Comparison of ENCODE assay signal across 25 mouse cellular contexts in genomic region chr13:36199288-36199687, GRCm38 (mm10).
DNase-seq lines count a peak whose midpoint lies in the region; ATAC-seq and TF ChIP-seq lines count a peak whose summit lies in the region.
"Had no signal": no experiment of that assay in that cellular context is flagged by ENCODE, and none has a peak within 500 bp of the region (broad histone marks: within the 10 kb centered on the region; RNA-seq: fewer than 3 reads in every experiment).

No protein-coding gene starts in this region.

- no peak for TF ChIP-seq CTCF in liver, embryonic 14.5 days (IDR thresholded peaks at IDR 0.05; ENCODE audit: low read depth)
- TF ChIP-seq CTCF in liver, postnatal 0 days (IDR thresholded peaks at IDR 0.05; ENCODE audit: low read depth): no peak

- H3K4me3 ChIP-seq in liver, embryonic 14.5 days (ENCODE audit: insufficient read depth in 1 of 2, low read depth in 2 of 2, low read length in 2 of 2): no peak overlapping the region
- H3K4me3 ChIP-seq in liver, postnatal 0 days (ENCODE audit: low read depth, low read length): no peak overlapping the region
- H3K4me3 ChIP-seq: forebrain, embryonic 10.5 days; forebrain, embryonic 13.5 days; heart, adult 2 months; heart, embryonic 10.5 days; heart, embryonic 13.5 days had no signal

- no peaks in the 10 kb centered on the region for H3K36me3 ChIP-seq in liver, embryonic 14.5 days (replicated peaks; ENCODE audit: control insufficient read depth, insufficient read depth, low read depth)
- no peaks in the 10 kb centered on the region for H3K36me3 ChIP-seq in liver, postnatal 0 days (replicated peaks; ENCODE audit: insufficient read depth, low read length)
- H3K36me3 ChIP-seq: forebrain, embryonic 10.5 days; heart, embryonic 10.5 days; heart, embryonic 13.5 days had no signal

- no peak for DNase-seq in liver, embryonic 14.5 days (ENCODE audit: low read depth in 3 of 3, low spot score in 3 of 3)
- DNase-seq in liver, postnatal 0 days: no peak
- no peak for DNase-seq in cerebellum, postnatal 4 days (ENCODE audit: low spot score in 2 of 2)
- DNase-seq in lung, postnatal 10 days: no peak
- DNase-seq: adrenal gland, adult 8-10 months; adrenal gland, postnatal 25 days; cerebellum, adult 11-12 months; cerebellum, adult 8-10 months; cerebellum, postnatal 10 days; cerebellum, postnatal 36 days; gastrocnemius, postnatal 10 days; gastrocnemius, postnatal 36 days; heart, adult 2 months; heart, postnatal 14 days; heart, postnatal 4 days had no signal

- peaks cover 29 to 38% of the 10 kb centered on the region in 2 experiments for H3K4me1 ChIP-seq in liver, embryonic 14.5 days (replicated peaks; ENCODE audit: control insufficient read depth in 2 of 2, insufficient read depth in 2 of 2, low read length in 1 of 2)
- peaks cover 9% of the 10 kb centered on the region; the same call in 1 of the 2 replicates for H3K4me1 ChIP-seq in liver, postnatal 0 days (ENCODE audit: insufficient read depth)
- H3K4me1 ChIP-seq: heart, embryonic 10.5 days had no signal

- H3K9me3 ChIP-seq in liver, embryonic 14.5 days (ENCODE audit: control insufficient read depth, low read length): no peaks in the 10 kb centered on the region
- H3K9me3 ChIP-seq in liver, postnatal 0 days (ENCODE audit: low read length): no peaks in the 10 kb centered on the region
- H3K9me3 ChIP-seq: forebrain, embryonic 10.5 days; forebrain, embryonic 13.5 days; heart, embryonic 10.5 days; heart, embryonic 13.5 days had no signal

- H3K4me2 ChIP-seq in liver, embryonic 14.5 days (ENCODE audit: low read depth): no peak overlapping the region
- H3K4me2 ChIP-seq in liver, postnatal 0 days (ENCODE audit: low read depth, low read length): no peak overlapping the region
- H3K4me2 ChIP-seq: forebrain, embryonic 13.5 days; heart, embryonic 13.5 days; hindbrain, embryonic 14.5 days had no signal

- no peaks in the 10 kb centered on the region for H3K27me3 ChIP-seq in liver, embryonic 14.5 days (ENCODE audit: control insufficient read depth, insufficient read depth, low read length)
- H3K27me3 ChIP-seq in liver, postnatal 0 days (ENCODE audit: insufficient read depth, low read length): no peaks in the 10 kb centered on the region
- H3K27me3 ChIP-seq: forebrain, embryonic 13.5 days; heart, embryonic 13.5 days had no signal

- TF ChIP-seq EP300 in liver, embryonic 14.5 days (IDR thresholded peaks at IDR 0.05; ENCODE audit: low read depth): no peak
- TF ChIP-seq EP300 in liver, postnatal 0 days (IDR thresholded peaks at IDR 0.05; ENCODE audit: low read depth): no peak

- WGBS in liver, embryonic 14.5 days (ENCODE audit: insufficient replicate concordance): 61% methylated on average over 1 of the region's 1 CpGs
- WGBS in liver, postnatal 0 days (ENCODE audit: insufficient replicate concordance): 86% methylated on average over 1 of the region's 1 CpGs

- H3K27ac ChIP-seq in liver, embryonic 14.5 days: peak overlapping the region; percentile 88
- no peak overlapping the region; the same call in 1 of the 2 replicates for H3K27ac ChIP-seq in liver, postnatal 0 days (ENCODE audit: low read depth)
- H3K27ac ChIP-seq: forebrain, embryonic 10.5 days; forebrain, embryonic 13.5 days; heart, adult 2 months; heart, embryonic 10.5 days; heart, embryonic 13.5 days; hindbrain, embryonic 14.5 days; hindbrain, postnatal 0 days had no signal

- ATAC-seq in liver, embryonic 14.5 days (ENCODE audit: insufficient read depth): no peak
- ATAC-seq in liver, postnatal 0 days: no peak
- ATAC-seq in CD4-positive, CD25-positive, alpha-beta regulatory T cell, adult 4 months: peak; percentile 63
- ATAC-seq in inflammation-experienced regulatory T-cells, adult 6 months: peak; percentile 61
- ATAC-seq: activated CD4-positive, CD25-positive, alpha-beta regulatory T cell, adult 4 months; forebrain, embryonic 13.5 days; forebrain, embryonic 16.5 days; hindbrain, postnatal 0 days had no signal

- H3K9ac ChIP-seq in liver, embryonic 14.5 days (replicated peaks): no peak overlapping the region
- H3K9ac ChIP-seq in liver, postnatal 0 days (replicated peaks): no peak overlapping the region
- H3K9ac ChIP-seq: forebrain, embryonic 13.5 days; heart, embryonic 13.5 days; hindbrain, embryonic 14.5 days had no signal

Comparison
In these comparisons a context has a peak if more than half of its experiments do, and no peak if none do; other contexts are left out.
1. ATAC-seq: peak in CD4-positive, CD25-positive, alpha-beta regulatory T cell, adult 4 months (single experiment) and inflammation-experienced regulatory T-cells, adult 6 months (single experiment); none in liver, embryonic 14.5 days (single experiment) and liver, postnatal 0 days (single experiment).